Mouse (Mus musculus) embryonic fibroblast, embryonic 13.5 days (primary cell): Measurements from ENCODE around the gene Accsl.

Source experiments
- CTCF ChIP-seq: IDR thresholded peaks from 2 replicates; pipeline ENCODE4 v1.5.1; 2011; ENCODE audit warnings: mild to moderate bottlenecking, control low read depth, low read length, moderate library complexity, borderline replicate concordance; ENCODE audit not compliant: insufficient read depth
- POLR2A ChIP-seq: IDR thresholded peaks from 2 replicates; pipeline ENCODE4 v1.6.1; 2011; ENCODE audit warnings: low read depth, mild to moderate bottlenecking, control low read depth, low read length, moderate library complexity

GRCm38 (mm10) chr2:93880450-93880849 lies 11.5 kb upstream of the Accsl start:
- TF ChIP-seq CTCF (no peak), POLR2A (no peak)
